Comparison of ENCODE assay signal across 21 mouse cellular contexts in genomic region chr5:107880710-107881109, GRCm38 (mm10). TPM values are rescaled to one million over a fixed set of nuclear protein-coding genes. Genes with fewer than 3 reads are reported as not detected.
DNase-seq lines count a peak whose midpoint lies in the region; ATAC-seq lines count a peak whose summit lies in the region.
"Had no signal": no experiment of that assay in that cellular context is flagged by ENCODE, and none has a peak within 500 bp of the region (broad histone marks: within the 10 kb centered on the region; RNA-seq: fewer than 3 reads in every experiment).

No protein-coding gene starts in this region.

- no peak for ATAC-seq in kidney, embryonic 14.5 days (ENCODE audit: low FRiP score, low TSS enrichment)
- peak; percentile 87 for ATAC-seq in kidney, embryonic 16.5 days (ENCODE audit: low FRiP score, low TSS enrichment)
- ATAC-seq in liver, embryonic 13.5 days (ENCODE audit: low read depth): peak; percentile 51
- ATAC-seq in midbrain, embryonic 13.5 days: no peak
- ATAC-seq: CD4-positive, CD25-positive, alpha-beta regulatory T cell, adult 4 months; forebrain, embryonic 15.5 days had no signal

- no peaks in the 10 kb centered on the region for H3K36me3 ChIP-seq in kidney, embryonic 14.5 days (ENCODE audit: control insufficient read depth, insufficient read depth, low read length)
- H3K36me3 ChIP-seq in kidney, embryonic 16.5 days (ENCODE audit: insufficient read depth, low read length): no peaks in the 10 kb centered on the region
- H3K36me3 ChIP-seq in liver, embryonic 13.5 days: no peaks in the 10 kb centered on the region
- no peaks in the 10 kb centered on the region for H3K36me3 ChIP-seq in midbrain, embryonic 13.5 days
- H3K36me3 ChIP-seq: forebrain, embryonic 15.5 days; G1E; hindbrain, embryonic 13.5 days; limb, embryonic 13.5 days; neural tube, embryonic 13.5 days had no signal

- 84% methylated on average over 5 of the region's 5 CpGs for WGBS in kidney, embryonic 14.5 days
- WGBS in kidney, embryonic 16.5 days: 76% methylated on average over 5 of the region's 5 CpGs
- 59% methylated on average over 5 of the region's 5 CpGs for WGBS in liver, embryonic 13.5 days (ENCODE audit: insufficient replicate concordance)
- 81% methylated on average over 5 of the region's 5 CpGs for WGBS in midbrain, embryonic 13.5 days

- H3K9ac ChIP-seq in kidney, embryonic 14.5 days (ENCODE audit: low read depth, low read length): no peak overlapping the region
- no peak overlapping the region for H3K9ac ChIP-seq in kidney, embryonic 16.5 days (replicated peaks; ENCODE audit: low read length)
- H3K9ac ChIP-seq in liver, embryonic 13.5 days: no peak overlapping the region
- no peak overlapping the region for H3K9ac ChIP-seq in midbrain, embryonic 13.5 days (replicated peaks)
- H3K9ac ChIP-seq: forebrain, embryonic 15.5 days; hindbrain, embryonic 13.5 days; limb, embryonic 13.5 days; neural tube, embryonic 13.5 days had no signal

- H3K27ac ChIP-seq in kidney, embryonic 14.5 days (ENCODE audit: low read depth, low read length): no peak overlapping the region
- H3K27ac ChIP-seq in kidney, embryonic 16.5 days (ENCODE audit: low read length): peak overlapping the region; percentile 46; the same call in 1 of the 2 replicates
- H3K27ac ChIP-seq in liver, embryonic 13.5 days: peak overlapping the region; percentile 58
- H3K27ac ChIP-seq in midbrain, embryonic 13.5 days: no peak overlapping the region
- H3K27ac ChIP-seq: forebrain, embryonic 15.5 days; hindbrain, embryonic 13.5 days; limb, embryonic 13.5 days; neural tube, embryonic 13.5 days had no signal

- H3K4me1 ChIP-seq in kidney, embryonic 14.5 days (ENCODE audit: control insufficient read depth, insufficient read depth, low read length): no peaks in the 10 kb centered on the region
- no peaks in the 10 kb centered on the region for H3K4me1 ChIP-seq in kidney, embryonic 16.5 days (ENCODE audit: insufficient read depth, low read length)
- peaks cover 10% of the 10 kb centered on the region for H3K4me1 ChIP-seq in liver, embryonic 13.5 days (replicated peaks)
- no peaks in the 10 kb centered on the region for H3K4me1 ChIP-seq in midbrain, embryonic 13.5 days (replicated peaks)
- H3K4me1 ChIP-seq: forebrain, embryonic 15.5 days; hindbrain, embryonic 13.5 days; limb, embryonic 13.5 days; neural tube, embryonic 13.5 days had no signal

- DNase-seq in kidney, adult 11 months: peak; percentile 83
- no peak for DNase-seq in liver, embryonic 13.5 days
- peak; percentile 82 for DNase-seq in yolk sac, embryonic 10.5 days (ENCODE audit: low spot score)
- DNase-seq in ovary, postnatal 36 days (ENCODE audit: low spot score): no peak
- DNase-seq in spleen, postnatal 10 days (ENCODE audit: low spot score in 2 of 2): no peak
- DNase-seq: adrenal gland, postnatal 36 days; cerebellum, adult 9-10 months; heart, postnatal 14 days; layer of hippocampus, adult 9-11 months; right cerebral cortex, postnatal 25 days; thymus, adult 2 months had no signal

- no peak overlapping the region for H3K4me3 ChIP-seq in kidney, embryonic 14.5 days (ENCODE audit: low read length)
- no peak overlapping the region for H3K4me3 ChIP-seq in kidney, embryonic 16.5 days (ENCODE audit: low read length)
- H3K4me3 ChIP-seq in liver, embryonic 13.5 days (replicated peaks): no peak overlapping the region
- no peak overlapping the region for H3K4me3 ChIP-seq in midbrain, embryonic 13.5 days (replicated peaks)
- H3K4me3 ChIP-seq: forebrain, embryonic 15.5 days; hindbrain, embryonic 13.5 days; limb, embryonic 13.5 days; neural tube, embryonic 13.5 days had no signal

- no peaks in the 10 kb centered on the region for H3K9me3 ChIP-seq in kidney, embryonic 14.5 days (ENCODE audit: control insufficient read depth, low read length)
- H3K9me3 ChIP-seq in kidney, embryonic 16.5 days (ENCODE audit: low read length): no peaks in the 10 kb centered on the region
- no peaks in the 10 kb centered on the region for H3K9me3 ChIP-seq in liver, embryonic 13.5 days (replicated peaks)
- H3K9me3 ChIP-seq in midbrain, embryonic 13.5 days: no peaks in the 10 kb centered on the region
- H3K9me3 ChIP-seq: forebrain, embryonic 15.5 days; G1E; hindbrain, embryonic 13.5 days; limb, embryonic 13.5 days; neural tube, embryonic 13.5 days had no signal

- no peak overlapping the region for H3K4me2 ChIP-seq in kidney, embryonic 14.5 days (replicated peaks; ENCODE audit: low read depth, low read length)
- H3K4me2 ChIP-seq in kidney, embryonic 16.5 days (replicated peaks; ENCODE audit: low read depth, low read length): no peak overlapping the region
- H3K4me2 ChIP-seq in liver, embryonic 13.5 days: no peak overlapping the region
- no peak overlapping the region for H3K4me2 ChIP-seq in midbrain, embryonic 13.5 days (replicated peaks)
- H3K4me2 ChIP-seq: forebrain, embryonic 15.5 days; heart, embryonic 11.5 days; hindbrain, embryonic 13.5 days; limb, embryonic 13.5 days; neural tube, embryonic 13.5 days had no signal

- no peaks in the 10 kb centered on the region for H3K27me3 ChIP-seq in kidney, embryonic 14.5 days (ENCODE audit: control insufficient read depth, insufficient read depth, low read length)
- no peaks in the 10 kb centered on the region for H3K27me3 ChIP-seq in kidney, embryonic 16.5 days (ENCODE audit: insufficient read depth, low read length)
- 0 out of 2 replicates have a peak, but pooled peaks cover 3% of the 10 kb centered on the region for H3K27me3 ChIP-seq in liver, embryonic 13.5 days
- no peaks in the 10 kb centered on the region for H3K27me3 ChIP-seq in midbrain, embryonic 13.5 days
- H3K27me3 ChIP-seq: forebrain, embryonic 15.5 days; hindbrain, embryonic 13.5 days; limb, embryonic 13.5 days; neural tube, embryonic 13.5 days had no signal

RNA-seq across cellular contexts. Expression of gene Evi5, which starts 5.8 kb away (rescaled TPM):
- polyA plus RNA-seq in kidney, embryonic 14.5 days (2014; fragmentation: Nextera tagmentation; extraction: Ambion mirVana): 65.6 and 74.6 TPM in 2 replicates
- 76.5 and 79.9 TPM in 2 replicates for polyA plus RNA-seq in kidney, embryonic 16.5 days (2015; fragmentation: Nextera tagmentation; extraction: Ambion mirVana)
- 51.3 and 55.5 TPM in 2 replicates for polyA plus RNA-seq in liver, embryonic 13.5 days (2015; fragmentation: Nextera tagmentation; extraction: Ambion mirVana)
- polyA plus RNA-seq in midbrain, embryonic 13.5 days (2015; fragmentation: Nextera tagmentation; extraction: Ambion mirVana): 40.8 and 44.3 TPM in 2 replicates

RNA-seq across cellular contexts. Expression of gene Rpl5, which starts 19.6 kb away (rescaled TPM):
- 85.7 and 92.5 TPM in 2 replicates for polyA plus RNA-seq in kidney, embryonic 14.5 days (2014; fragmentation: Nextera tagmentation; extraction: Ambion mirVana)
- polyA plus RNA-seq in kidney, embryonic 16.5 days (2015; fragmentation: Nextera tagmentation; extraction: Ambion mirVana): 81.1 and 82.6 TPM in 2 replicates
- 48.8 and 51.9 TPM in 2 replicates for polyA plus RNA-seq in liver, embryonic 13.5 days (2015; fragmentation: Nextera tagmentation; extraction: Ambion mirVana)
- 68.4 and 73.7 TPM in 2 replicates for polyA plus RNA-seq in midbrain, embryonic 13.5 days (2015; fragmentation: Nextera tagmentation; extraction: Ambion mirVana)

RNA-seq across cellular contexts. Expression of gene Ube2d2b, which starts 50.8 kb away (rescaled TPM):
- polyA plus RNA-seq in kidney, embryonic 14.5 days (2014; fragmentation: Nextera tagmentation; extraction: Ambion mirVana): 0.64 and 0.95 TPM in 2 replicates
- 0.15 and 0.33 TPM in 2 replicates for polyA plus RNA-seq in kidney, embryonic 16.5 days (2015; fragmentation: Nextera tagmentation; extraction: Ambion mirVana)
- polyA plus RNA-seq in liver, embryonic 13.5 days (2015; fragmentation: Nextera tagmentation; extraction: Ambion mirVana): 0.09 and 0.10 TPM in 2 replicates
- 0.12 TPM in 1 of 2 replicates, not detected in the other for polyA plus RNA-seq in midbrain, embryonic 13.5 days (2015; fragmentation: Nextera tagmentation; extraction: Ambion mirVana)
- polyA plus RNA-seq: G1E; neural tube, embryonic 13.5 days had no signal

Comparison
In these comparisons a context has a peak if more than half of its experiments do, and no peak if none do; other contexts are left out.
1. ATAC-seq: peak in kidney, embryonic 16.5 days (single experiment) and liver, embryonic 13.5 days (single experiment); none in kidney, embryonic 14.5 days (single experiment) and midbrain, embryonic 13.5 days (single experiment).
2. H3K27ac ChIP-seq: peak in kidney, embryonic 16.5 days (single experiment) and liver, embryonic 13.5 days (single experiment); none in kidney, embryonic 14.5 days (single experiment) and midbrain, embryonic 13.5 days (single experiment).
3. DNase-seq: peak in kidney, adult 11 months (single experiment) and yolk sac, embryonic 10.5 days (single experiment); none in liver, embryonic 13.5 days (single experiment), ovary, postnatal 36 days (single experiment) and spleen, postnatal 10 days (0 of 2).